Mouse (Mus musculus): ENCODE results near the gene Spcs1.

Gene Spcs1

DNA sequence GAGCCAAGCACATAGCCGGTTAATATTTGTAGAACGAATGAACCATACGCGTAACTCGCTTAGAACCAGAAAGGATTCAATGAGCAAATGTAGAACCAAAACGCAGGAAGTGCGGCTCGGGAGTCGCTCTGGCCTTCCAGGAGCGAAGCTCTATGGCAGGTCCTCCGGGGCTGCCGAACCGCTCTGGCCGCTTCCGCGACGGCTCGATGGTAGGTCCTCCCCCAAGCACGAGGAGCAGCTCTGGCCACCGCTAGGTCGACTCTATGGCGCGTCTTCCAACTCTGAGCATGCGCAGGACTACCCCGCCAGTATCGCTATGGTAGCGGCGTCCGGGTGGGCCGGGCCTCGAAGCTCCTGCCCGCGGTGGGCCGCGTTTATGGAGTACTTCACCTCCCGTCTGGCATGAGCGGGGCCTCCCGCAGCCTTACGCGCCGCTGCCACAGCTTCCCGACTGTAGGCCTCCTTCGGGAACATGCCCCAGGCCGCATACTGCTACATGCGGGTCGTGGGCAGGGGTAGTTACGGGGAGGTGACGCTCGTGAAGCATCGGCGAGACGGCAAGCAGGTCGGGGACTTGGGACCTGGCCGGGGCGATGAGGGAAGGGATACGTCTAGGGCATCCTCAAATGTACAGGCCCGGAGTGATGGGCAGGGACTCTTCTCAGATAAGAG is 50.2 kb downstream of the Spcs1 start, which contains the start of gene Nek4:
TSS of gene Nek4 (plus strand) at position 224 of the 672 bp plus-strand sequence.
- peak; percentile 98 for DNase-seq (ENCODE audit: low read depth, low spot score)

DNA sequence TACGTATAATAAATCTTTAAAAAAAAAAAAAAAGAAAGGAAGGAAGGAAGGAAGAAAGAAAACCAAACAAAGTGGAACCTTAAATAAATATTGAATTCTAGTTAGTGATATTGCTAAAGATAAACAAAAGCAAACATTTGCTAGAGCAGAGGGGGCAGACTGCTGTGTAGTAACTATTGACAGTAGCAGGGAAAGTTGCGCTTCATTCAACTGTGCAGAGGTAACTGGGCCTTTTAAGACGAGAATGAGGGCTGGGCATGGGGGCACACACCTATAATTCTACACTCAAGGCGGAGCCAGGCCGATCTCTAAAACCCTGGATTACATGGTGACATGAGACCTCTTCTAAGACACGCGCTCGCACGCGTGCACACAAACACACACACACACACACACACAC is 51.5 kb downstream of the Spcs1 start:
- DNase-seq (ENCODE audit: low read depth, low spot score), result no peak

All from ZHBTc4 (cell line).